Mouse (Mus musculus) limb, embryonic 11.5 days (tissue): ENCODE results near the gene Lca5. TPM values are rescaled to one million over a fixed set of nuclear protein-coding genes. Genes with fewer than 3 reads are reported as not detected.

Source experiments
- ATAC-seq: fragments of 200-750 bp; cut with Nextera tagmentation; 2 replicates; pipeline ENCODE4 v1.8.0; 2017; ENCODE audit warnings: low read depth; ENCODE audit not compliant: insufficient number of reproducible peaks, low FRiP score, low TSS enrichment
- DNase-seq: peaks from one replicate; pipeline ENCODE4 v3.0.0-alpha.2; 2015; ENCODE audit warnings: low spot score
- H3K27ac ChIP-seq: fragments of 300-500 bp; sonication (generic); replicated peaks from 2 replicates; pipeline ENCODE4 v1.5.1; 2014; ENCODE audit warnings: low read depth, mild to moderate bottlenecking, low read length
- H3K27me3 ChIP-seq: fragments of 300-500 bp; sonication (generic); 2 replicates; pipeline ENCODE4 v1.6.1; 2014; ENCODE audit warnings: mild to moderate bottlenecking, low read length, mixed read lengths; ENCODE audit not compliant: control insufficient read depth, insufficient read depth
- H3K36me3 ChIP-seq: fragments of 300-500 bp; sonication (generic); 2 replicates; pipeline ENCODE4 v1.6.1; 2014; ENCODE audit warnings: mild to moderate bottlenecking, low read length, moderate library complexity, mixed read lengths; ENCODE audit not compliant: control insufficient read depth, insufficient read depth
- H3K4me1 ChIP-seq: fragments of 300-500 bp; sonication (generic); 2 replicates; pipeline ENCODE4 v1.6.1; 2014; ENCODE audit warnings: low read length, mixed read lengths; ENCODE audit not compliant: control insufficient read depth, insufficient read depth
- H3K4me2 ChIP-seq: fragments of 300-500 bp; sonication (generic); 2 replicates; pipeline ENCODE4 v1.6.1; 2014; ENCODE audit warnings: low read depth, mild to moderate bottlenecking, moderate library complexity; ENCODE audit not compliant: severe bottlenecking
- H3K4me3 ChIP-seq: fragments of 300-500 bp; sonication (generic); 2 replicates; pipeline ENCODE4 v1.5.1; 2014; ENCODE audit warnings: low read depth, low read length
- H3K9ac ChIP-seq: fragments of 300-500 bp; sonication (generic); 2 replicates; pipeline ENCODE4 v1.6.1; 2014; ENCODE audit warnings: mild to moderate bottlenecking, low read length
- H3K9me3 ChIP-seq: fragments of 300-500 bp; sonication (generic); 2 replicates; pipeline ENCODE4 v1.6.1; 2016; ENCODE audit warnings: low read length; ENCODE audit not compliant: control insufficient read depth
- WGBS: fragments of 180-500 bp; shearing (Covaris S2); extraction: QIAGEN DNeasy Blood & Tissue Kit; methylation state at CpG from one replicate; pipeline ENCODE4 v1.1.7; 2014; 5-methylcytosine and 5-hydroxymethylcytosine counted together
- polyA plus RNA-seq: library from polyadenylated mRNA; unstranded; fragments of >200 nt; fragmentation: Nextera tagmentation; extraction: Ambion mirVana; gene quantifications from 2 replicates; pipeline ENCODE4 v1.2.1, GENCODE M21; 2014

Lca5 gene
- polyA plus RNA-seq, 1 experiment from 2014 or later, result 24.1 TPM

GRCm38 (mm10) chr9:83405150-83405549, 35.8 kb downstream of the Lca5 start:
- 86% methylated on average over 7 of the region's 7 CpGs for WGBS
- H3K27me3 ChIP-seq, result no peaks in the 10 kb centered on the region
- H3K4me2 ChIP-seq, result no peak overlapping the region
- H3K4me3 ChIP-seq, result no peak overlapping the region
- DNase-seq (no peak), ATAC-seq (no peak)
- no peaks in the 10 kb centered on the region; the same call in 1 of the 2 replicates for H3K36me3 ChIP-seq
- no peaks in the 10 kb centered on the region for H3K9me3 ChIP-seq
- H3K9ac ChIP-seq, result no peak overlapping the region
- H3K4me1 ChIP-seq, result no peaks in the 10 kb centered on the region
- no peak overlapping the region for H3K27ac ChIP-seq

GRCm38 (mm10) chr9:83400783-83401182, 40.1 kb downstream of the Lca5 start:
- no peak for ATAC-seq
- no peak overlapping the region for H3K27ac ChIP-seq
- H3K27me3 ChIP-seq, result no peaks in the 10 kb centered on the region
- no peaks in the 10 kb centered on the region for H3K9me3 ChIP-seq
- no peak overlapping the region for H3K4me3 ChIP-seq
- H3K4me2 ChIP-seq, result no peak overlapping the region
- 31% methylated on average over 3 of the region's 3 CpGs for WGBS
- no peak overlapping the region for H3K9ac ChIP-seq
- H3K4me1 ChIP-seq, result no peaks in the 10 kb centered on the region
- H3K36me3 ChIP-seq, result no peaks in the 10 kb centered on the region; the same call in none of the 2 replicates
- no peak for DNase-seq

- no peak overlapping the region for H3K4me2 ChIP-seq
- no peak overlapping the region for H3K27ac ChIP-seq
- H3K4me1 ChIP-seq, result no peaks in the 10 kb centered on the region
- no peak overlapping the region for H3K9ac ChIP-seq
- H3K27me3 ChIP-seq, result no peaks in the 10 kb centered on the region
- no peak overlapping the region for H3K4me3 ChIP-seq
- no peaks in the 10 kb centered on the region for H3K9me3 ChIP-seq
- ATAC-seq, result no peak
- DNase-seq, result no peak
- 93% methylated on average over 7 of the region's 7 CpGs for WGBS
- no peaks in the 10 kb centered on the region; the same call in none of the 2 replicates for H3K36me3 ChIP-seq
These were observed 41.5 kb downstream of the Lca5 start for GRCm38 (mm10) chr9:83399414-83399813.

- DNase-seq (no peak), ATAC-seq (no peak)
- Histone ChIP-seq H3K9ac (no peak overlapping the region), H3K36me3 (peaks cover 2% of the 10 kb centered on the region), H3K4me1 (no peaks in the 10 kb centered on the region), H3K4me2 (no peak overlapping the region), H3K4me3 (no peak overlapping the region), H3K27ac (no peak overlapping the region), H3K27me3 (no peaks in the 10 kb centered on the region), H3K9me3 (no peaks in the 10 kb centered on the region)
- 68% methylated on average over 6 of the region's 6 CpGs for WGBS
These were observed 42.7 kb downstream of the Lca5 start for GRCm38 (mm10) chr9:83398260-83398659.

GRCm38 (mm10) chr9:83395456-83395855, 45.5 kb downstream of the Lca5 start:
- Histone ChIP-seq H3K4me3 (no peak overlapping the region), H3K4me1 (no peaks in the 10 kb centered on the region), H3K9ac (no peak overlapping the region), H3K4me2 (no peak overlapping the region), H3K27me3 (no peaks in the 10 kb centered on the region), H3K27ac (no peak overlapping the region), H3K36me3 (peaks cover 2% of the 10 kb centered on the region; the same call in 1 of the 2 replicates), H3K9me3 (no peaks in the 10 kb centered on the region)
- 93% methylated on average over 15 of the region's 15 CpGs for WGBS
- ATAC-seq (no peak), DNase-seq (no peak)

- no peak overlapping the region for H3K4me2 ChIP-seq
- DNase-seq (no peak), ATAC-seq (no peak)
- no peak overlapping the region for H3K9ac ChIP-seq
- H3K4me1 ChIP-seq, result no peaks in the 10 kb centered on the region
- 89% methylated on average over 11 of the region's 11 CpGs for WGBS
- no peaks in the 10 kb centered on the region for H3K27me3 ChIP-seq
- H3K4me3 ChIP-seq, result no peak overlapping the region
- peaks cover 2% of the 10 kb centered on the region; the same call in 1 of the 2 replicates for H3K36me3 ChIP-seq
- no peak overlapping the region for H3K27ac ChIP-seq
- no peaks in the 10 kb centered on the region for H3K9me3 ChIP-seq
These were observed 48.9 kb downstream of the Lca5 start for GRCm38 (mm10) chr9:83391996-83392395.

GRCm38 (mm10) chr9:83389570-83389969, 51.4 kb downstream of the Lca5 start:
- no peak for DNase-seq
- Histone ChIP-seq H3K36me3 (peaks cover 2% of the 10 kb centered on the region; the same call in 1 of the 2 replicates), H3K9ac (no peak overlapping the region), H3K4me3 (no peak overlapping the region), H3K4me1 (no peaks in the 10 kb centered on the region), H3K27me3 (no peaks in the 10 kb centered on the region), H3K9me3 (no peaks in the 10 kb centered on the region), H3K27ac (no peak overlapping the region), H3K4me2 (no peak overlapping the region)
- 76% methylated on average over 9 of the region's 9 CpGs for WGBS
- no peak for ATAC-seq

- no peak for DNase-seq
- Histone ChIP-seq H3K4me1 (no peaks in the 10 kb centered on the region), H3K27me3 (no peaks in the 10 kb centered on the region), H3K27ac (no peak overlapping the region), H3K4me2 (no peak overlapping the region), H3K4me3 (no peak overlapping the region), H3K36me3 (no peaks in the 10 kb centered on the region), H3K9ac (no peak overlapping the region), H3K9me3 (no peaks in the 10 kb centered on the region)
- WGBS, result 77% methylated on average over 5 of the region's 5 CpGs
- no peak for ATAC-seq
These were observed 54.6 kb downstream of the Lca5 start for GRCm38 (mm10) chr9:83386264-83386855.

- H3K4me1 ChIP-seq, result no peaks in the 10 kb centered on the region
- DNase-seq, result no peak
- WGBS, result 70% methylated on average over 6 of the region's 6 CpGs
- H3K27ac ChIP-seq, result no peak overlapping the region
- H3K9me3 ChIP-seq, result no peaks in the 10 kb centered on the region
- ATAC-seq, result no peak
- no peak overlapping the region for H3K4me3 ChIP-seq
- no peak overlapping the region for H3K9ac ChIP-seq
- no peaks in the 10 kb centered on the region for H3K36me3 ChIP-seq
- no peaks in the 10 kb centered on the region for H3K27me3 ChIP-seq
- H3K4me2 ChIP-seq, result no peak overlapping the region
These were observed 55.6 kb downstream of the Lca5 start for GRCm38 (mm10) chr9:83385301-83385700.
